Mouse (Mus musculus): ENCODE data around the gene Tnfrsf21. TPM values are rescaled to one million over a fixed set of nuclear protein-coding genes. Genes with fewer than 3 reads are reported as not detected.

Tnfrsf21 gene
- polyA plus RNA-seq, 1 experiment from 2014 or later = 51.9 TPM

DNA sequence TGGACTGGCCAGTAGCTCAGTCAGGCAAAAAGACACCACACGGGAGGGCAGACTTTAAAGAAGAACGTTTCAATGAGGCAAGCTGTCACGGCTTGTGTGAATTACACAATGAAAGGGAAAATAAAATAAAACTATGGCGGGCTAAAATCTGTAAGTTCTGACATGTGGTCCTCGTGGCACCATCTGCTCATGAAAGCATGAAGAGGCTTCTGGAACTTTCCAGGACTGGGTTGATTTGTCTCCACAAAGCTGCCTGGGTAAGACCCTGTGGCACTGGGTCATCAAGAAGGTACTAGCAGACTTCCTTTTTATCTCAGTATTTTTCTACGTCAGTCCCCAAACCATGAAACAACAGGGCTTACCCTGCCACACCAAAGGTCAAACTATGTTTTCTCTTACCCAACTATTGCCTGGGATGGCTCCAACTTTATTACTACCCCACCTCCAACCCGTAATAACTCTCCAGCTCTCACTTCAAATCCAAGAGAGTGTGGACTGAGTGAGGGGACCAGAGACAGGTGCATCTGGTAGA is 16.8 kb upstream of the Tnfrsf21 start:
- H3K4me2 ChIP-seq = no peak overlapping the region
- ATAC-seq (replicated peaks; ENCODE audit: low FRiP score) = no peak
- H3K9me3 ChIP-seq (replicated peaks) = no peaks in the 10 kb centered on the region
- H3K27me3 ChIP-seq = no peaks in the 10 kb centered on the region
- no peaks in the 10 kb centered on the region for H3K36me3 ChIP-seq
- H3K9ac ChIP-seq = no peak overlapping the region
- H3K4me3 ChIP-seq (replicated peaks) = no peak overlapping the region
- H3K4me1 ChIP-seq = no peaks in the 10 kb centered on the region
- 54% methylated on average over 7 of the region's 7 CpGs for WGBS
- no peak overlapping the region for H3K27ac ChIP-seq

DNA sequence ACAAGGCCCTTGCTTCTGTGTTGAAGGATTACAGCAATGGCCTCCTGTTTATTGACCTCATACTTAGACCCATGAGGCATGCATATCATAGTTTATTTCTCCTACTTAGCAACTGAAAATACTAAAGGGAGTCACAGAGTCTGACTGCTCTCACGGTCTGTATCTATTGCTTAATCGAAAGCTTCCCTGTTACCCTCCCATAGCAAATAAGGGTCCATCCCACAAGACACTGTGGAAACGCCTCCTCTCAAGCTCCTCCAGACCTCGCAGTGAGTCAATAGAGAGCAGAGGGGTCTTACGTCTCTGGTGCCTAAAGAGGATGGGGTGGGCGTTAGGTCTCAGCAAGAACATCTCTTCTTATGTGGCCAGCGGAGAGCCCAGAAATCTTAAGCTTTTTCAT is 15.8 kb upstream of the Tnfrsf21 start:
- no peaks in the 10 kb centered on the region for H3K9me3 ChIP-seq (replicated peaks)
- H3K4me3 ChIP-seq (replicated peaks) = no peak overlapping the region
- no peaks in the 10 kb centered on the region for H3K27me3 ChIP-seq
- no peak for ATAC-seq (replicated peaks; ENCODE audit: low FRiP score)
- H3K36me3 ChIP-seq = no peaks in the 10 kb centered on the region
- H3K9ac ChIP-seq = no peak overlapping the region
- H3K4me2 ChIP-seq = no peak overlapping the region
- H3K27ac ChIP-seq = no peak overlapping the region
- 92% methylated on average over 7 of the region's 7 CpGs for WGBS
- no peaks in the 10 kb centered on the region for H3K4me1 ChIP-seq

DNA sequence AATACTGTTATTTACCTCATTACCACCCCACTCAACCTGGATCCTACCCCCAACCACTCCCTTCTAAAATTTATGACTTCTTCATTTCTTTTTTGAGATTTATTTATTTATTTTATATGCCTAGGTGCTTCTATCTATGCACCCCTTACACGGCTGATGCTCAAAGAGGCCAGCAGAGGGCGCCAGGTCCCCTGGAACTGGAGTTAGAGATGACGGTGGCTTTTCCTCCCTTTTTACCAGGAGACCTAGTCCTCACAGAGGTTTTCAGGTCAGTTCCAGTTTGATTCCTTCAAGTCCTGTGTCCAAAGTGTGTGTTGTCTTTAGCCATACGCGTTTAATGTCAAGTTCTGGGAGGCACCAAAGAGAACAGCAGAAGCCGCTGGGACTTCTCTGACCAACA is 3.6 kb upstream of the Tnfrsf21 start:
- 17% methylated on average over 6 of the region's 6 CpGs for WGBS
- Histone ChIP-seq H3K27me3 (peaks cover 4% of the 10 kb centered on the region; the same call in 1 of the 2 replicates), H3K9ac (no peak overlapping the region), H3K9me3 (replicated peaks) (no peaks in the 10 kb centered on the region), H3K4me2 (no peak overlapping the region), H3K36me3 (no peaks in the 10 kb centered on the region), H3K4me3 (replicated peaks) (no peak overlapping the region), H3K4me1 (peaks cover 5% of the 10 kb centered on the region), H3K27ac (no peak overlapping the region)
- no peak for ATAC-seq (replicated peaks; ENCODE audit: low FRiP score)

- Histone ChIP-seq H3K27me3 (peaks cover 4% of the 10 kb centered on the region; the same call in 1 of the 2 replicates), H3K9me3 (replicated peaks) (no peaks in the 10 kb centered on the region), H3K27ac (peak overlapping the region; percentile 64), H3K36me3 (peaks cover 23% of the 10 kb centered on the region), H3K4me1 (peaks cover 26% of the 10 kb centered on the region), H3K9ac (peak overlapping the region; percentile 75), H3K4me2 (peak overlapping the region; percentile 93), H3K4me3 (replicated peaks) (peak overlapping the region; percentile 71)
- peak; percentile 30 for ATAC-seq (replicated peaks; ENCODE audit: low FRiP score)
- WGBS = under 1% methylated on average over 38 of the region's 40 CpGs
Measured at GRCm38 (mm10) chr17:43017341-43018052, 1.1 kb downstream of the Tnfrsf21 start.

DNA sequence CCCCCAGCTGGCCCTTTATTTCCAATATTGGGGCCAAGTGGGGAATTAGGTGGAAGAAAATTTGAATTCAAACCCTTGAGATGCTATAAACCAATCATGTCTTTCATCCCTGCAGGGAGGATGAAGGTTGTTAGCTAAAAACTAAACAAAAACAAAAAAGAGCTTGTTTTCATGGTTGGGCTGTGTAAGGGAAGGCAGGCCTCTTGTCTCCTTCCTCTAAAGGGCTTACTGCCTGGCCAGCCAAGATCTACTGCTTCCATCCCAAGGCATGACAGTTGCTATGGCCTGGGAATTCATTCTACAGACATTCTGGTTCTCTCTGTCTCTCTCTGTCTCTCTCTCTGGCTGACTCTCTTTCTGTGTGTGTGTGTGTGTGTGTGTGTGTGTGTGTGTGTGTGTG is 1.7 kb downstream of the Tnfrsf21 start:
- peak overlapping the region; percentile 93 for H3K4me2 ChIP-seq
- no peak overlapping the region for H3K27ac ChIP-seq
- H3K27me3 ChIP-seq = peaks cover 4% of the 10 kb centered on the region; the same call in 1 of the 2 replicates
- peaks cover 27% of the 10 kb centered on the region for H3K36me3 ChIP-seq
- peaks cover 31% of the 10 kb centered on the region for H3K4me1 ChIP-seq
- peak overlapping the region; percentile 75 for H3K9ac ChIP-seq
- no peaks in the 10 kb centered on the region for H3K9me3 ChIP-seq (replicated peaks)
- peak overlapping the region; percentile 71 for H3K4me3 ChIP-seq (replicated peaks)
- no peak for ATAC-seq (replicated peaks; ENCODE audit: low FRiP score)

DNA sequence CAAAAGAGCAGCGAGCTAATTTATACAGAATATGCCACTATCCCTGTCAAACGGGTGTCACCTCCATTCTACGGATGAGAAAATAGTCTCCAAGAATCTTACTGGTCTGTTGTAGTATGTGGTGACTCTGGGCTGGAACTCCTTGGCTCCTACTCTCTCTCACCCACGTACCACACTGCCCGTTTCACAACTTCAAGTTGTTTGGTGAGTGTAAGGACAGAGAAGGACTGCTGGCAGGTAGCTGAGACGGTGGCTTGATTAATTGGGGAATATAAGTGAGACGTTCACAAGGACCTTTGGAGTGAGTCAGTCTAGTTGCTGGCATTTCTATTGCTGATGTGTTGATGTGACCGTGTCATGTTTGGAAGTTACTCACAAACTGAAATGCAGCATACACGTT is 3.3 kb downstream of the Tnfrsf21 start:
- H3K9me3 ChIP-seq (replicated peaks) = no peaks in the 10 kb centered on the region
- WGBS = 87% methylated on average over 9 of the region's 9 CpGs
- peaks cover 27% of the 10 kb centered on the region for H3K36me3 ChIP-seq
- ATAC-seq (replicated peaks; ENCODE audit: low FRiP score) = no peak
- H3K27me3 ChIP-seq = 0 out of 2 replicates have a peak, but pooled peaks cover 2% of the 10 kb centered on the region
- H3K4me1 ChIP-seq = peaks cover 44% of the 10 kb centered on the region
- no peak overlapping the region for H3K9ac ChIP-seq
- H3K4me2 ChIP-seq = no peak overlapping the region
- no peak overlapping the region for H3K4me3 ChIP-seq (replicated peaks)
- H3K27ac ChIP-seq = no peak overlapping the region

- Histone ChIP-seq H3K9me3 (replicated peaks) (no peaks in the 10 kb centered on the region), H3K27me3 (no peaks in the 10 kb centered on the region), H3K27ac (no peak overlapping the region), H3K4me3 (replicated peaks) (no peak overlapping the region), H3K9ac (no peak overlapping the region), H3K4me1 (peaks cover 53% of the 10 kb centered on the region), H3K36me3 (peaks cover 27% of the 10 kb centered on the region), H3K4me2 (no peak overlapping the region)
- ATAC-seq (replicated peaks; ENCODE audit: low FRiP score) = no peak
- 85% methylated on average over 5 of the region's 5 CpGs for WGBS
Measured at GRCm38 (mm10) chr17:43021017-43021416, 4.7 kb downstream of the Tnfrsf21 start.

- H3K36me3 ChIP-seq = peaks cover 27% of the 10 kb centered on the region
- H3K4me1 ChIP-seq = peaks cover 58% of the 10 kb centered on the region
- ATAC-seq (replicated peaks; ENCODE audit: low FRiP score) = no peak
- no peaks in the 10 kb centered on the region for H3K27me3 ChIP-seq
- H3K4me2 ChIP-seq = no peak overlapping the region
- no peak overlapping the region for H3K9ac ChIP-seq
- 94% methylated on average over 9 of the region's 9 CpGs for WGBS
- H3K4me3 ChIP-seq (replicated peaks) = no peak overlapping the region
- H3K27ac ChIP-seq = no peak overlapping the region
- H3K9me3 ChIP-seq (replicated peaks) = no peaks in the 10 kb centered on the region
Measured at GRCm38 (mm10) chr17:43022056-43022455, 5.7 kb downstream of the Tnfrsf21 start.

GRCm38 (mm10) chr17:43023637-43024217 is 7.4 kb downstream of the Tnfrsf21 start:
- ATAC-seq (replicated peaks; ENCODE audit: low FRiP score) = no peak
- no peaks in the 10 kb centered on the region for H3K9me3 ChIP-seq (replicated peaks)
- no peak overlapping the region for H3K9ac ChIP-seq
- WGBS = 74% methylated on average over 12 of the region's 12 CpGs
- no peak overlapping the region for H3K4me3 ChIP-seq (replicated peaks)
- H3K36me3 ChIP-seq = peaks cover 27% of the 10 kb centered on the region
- no peak overlapping the region for H3K4me2 ChIP-seq
- peaks cover 54% of the 10 kb centered on the region for H3K4me1 ChIP-seq
- H3K27me3 ChIP-seq = no peaks in the 10 kb centered on the region
- no peak overlapping the region for H3K27ac ChIP-seq

DNA sequence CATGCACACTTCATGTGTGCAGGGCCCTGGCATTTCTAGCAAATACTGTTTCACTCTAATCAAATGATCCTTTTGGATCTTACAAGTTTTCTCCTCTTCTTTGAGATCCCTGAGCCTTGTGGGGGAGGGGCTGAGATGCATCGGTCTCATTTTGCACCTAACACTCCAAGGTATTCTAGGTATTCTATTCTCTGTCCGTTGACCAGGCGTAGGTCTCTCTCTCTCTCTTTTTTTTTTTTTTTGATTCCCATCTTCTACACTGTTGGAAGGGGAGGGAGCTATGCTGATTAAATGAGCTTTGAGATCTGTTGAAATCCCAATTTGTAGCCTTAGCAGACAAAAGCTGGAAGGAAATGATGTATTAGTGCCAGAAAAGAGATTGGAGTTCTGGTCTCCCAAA is 8.2 kb downstream of the Tnfrsf21 start:
- Histone ChIP-seq H3K4me3 (replicated peaks) (no peak overlapping the region), H3K27ac (no peak overlapping the region), H3K36me3 (peaks cover 27% of the 10 kb centered on the region), H3K27me3 (no peaks in the 10 kb centered on the region), H3K9me3 (replicated peaks) (no peaks in the 10 kb centered on the region), H3K4me2 (no peak overlapping the region), H3K4me1 (peaks cover 55% of the 10 kb centered on the region), H3K9ac (no peak overlapping the region)
- no peak for ATAC-seq (replicated peaks; ENCODE audit: low FRiP score)
- WGBS = 73% methylated on average over 3 of the region's 3 CpGs

GRCm38 (mm10) chr17:43025048-43025447 is 8.7 kb downstream of the Tnfrsf21 start:
- Histone ChIP-seq H3K27ac (no peak overlapping the region), H3K27me3 (no peaks in the 10 kb centered on the region), H3K4me2 (no peak overlapping the region), H3K4me3 (replicated peaks) (no peak overlapping the region), H3K36me3 (peaks cover 25% of the 10 kb centered on the region), H3K4me1 (peaks cover 60% of the 10 kb centered on the region), H3K9me3 (replicated peaks) (no peaks in the 10 kb centered on the region), H3K9ac (no peak overlapping the region)
- ATAC-seq (replicated peaks; ENCODE audit: low FRiP score) = peak; percentile 58
- 79% methylated on average over 6 of the region's 6 CpGs for WGBS

GRCm38 (mm10) chr17:43025819-43026593 is 9.7 kb downstream of the Tnfrsf21 start:
- peak overlapping the region; percentile 48 for H3K4me2 ChIP-seq
- H3K9ac ChIP-seq = no peak overlapping the region
- WGBS = 54% methylated on average over 22 of the region's 22 CpGs
- H3K27me3 ChIP-seq = no peaks in the 10 kb centered on the region
- no peaks in the 10 kb centered on the region for H3K9me3 ChIP-seq (replicated peaks)
- peaks cover 62% of the 10 kb centered on the region for H3K4me1 ChIP-seq
- no peak overlapping the region; the same call in 1 of the 2 replicates for H3K4me3 ChIP-seq (replicated peaks)
- H3K36me3 ChIP-seq = peaks cover 16% of the 10 kb centered on the region
- H3K27ac ChIP-seq = peak overlapping the region; percentile 71
- ATAC-seq (replicated peaks; ENCODE audit: low FRiP score) = peak; percentile 79

Data from kidney, embryonic 15.5 days (tissue).